ENCODE assay signal across 8 mouse cellular contexts in genomic region chr6:134035490-134036405, GRCm38 (mm10). TPM values are rescaled to one million over a fixed set of nuclear protein-coding genes. Genes with fewer than 3 reads are reported as not detected.
A peak's percentile ranks its signal among the peaks of the same experiment; 100 is the strongest.
DNase-seq lines count a peak whose midpoint lies in the region; ATAC-seq and TF ChIP-seq lines count a peak whose summit lies in the region.

Etv6 (plus strand) TSS chr6:134035700.

- H3K9me3 ChIP-seq in embryonic facial prominence, embryonic 13.5 days = no peaks in the 10 kb centered on the region
- no peaks in the 10 kb centered on the region for H3K9me3 ChIP-seq in limb, embryonic 14.5 days (ENCODE audit: control insufficient read depth, low read length)
- no peaks in the 10 kb centered on the region for H3K9me3 ChIP-seq in midbrain, embryonic 16.5 days (replicated peaks; ENCODE audit: control insufficient read depth, low read length, poor library complexity, severe bottlenecking)

- no peaks in the 10 kb centered on the region for H3K36me3 ChIP-seq in embryonic facial prominence, embryonic 13.5 days
- H3K36me3 ChIP-seq in limb, embryonic 14.5 days (ENCODE audit: control insufficient read depth, insufficient read depth, low read length) = no peaks in the 10 kb centered on the region
- no peaks in the 10 kb centered on the region for H3K36me3 ChIP-seq in midbrain, embryonic 16.5 days (ENCODE audit: control insufficient read depth, insufficient read depth, low read length)

- TF ChIP-seq POLR2A in limb, embryonic 14.5 days (IDR thresholded peaks at IDR 0.05; ENCODE audit: borderline replicate concordance, extremely low read depth, insufficient read depth, insufficient read length) = peak; percentile 23; the same call in 1 of the 2 replicates

- DNase-seq in A20 (ENCODE audit: low read depth, low spot score) = peak; percentile 75
- peak; percentile 84 to 89 for DNase-seq in adrenal gland, postnatal 36 days
- DNase-seq in heart, adult 18-20 months = peak; percentile 85 to 88
- peak; percentile 82 to 85 for DNase-seq in kidney, adult 8-10 months
- peak; percentile 84 for DNase-seq in limb, embryonic 14.5 days (ENCODE audit: low spot score)
- DNase-seq in spleen, postnatal 14 days (ENCODE audit: low spot score in 2 of 2) = peak; percentile 34 to 49

- peaks cover 34% of the 10 kb centered on the region for H3K4me1 ChIP-seq in embryonic facial prominence, embryonic 13.5 days
- H3K4me1 ChIP-seq in limb, embryonic 14.5 days (ENCODE audit: control insufficient read depth, insufficient read depth, low read length) = peaks cover 26% of the 10 kb centered on the region
- peaks cover 34% of the 10 kb centered on the region for H3K4me1 ChIP-seq in midbrain, embryonic 16.5 days (ENCODE audit: control insufficient read depth, insufficient read depth, low read length)

- no peaks in the 10 kb centered on the region for H3K27me3 ChIP-seq in embryonic facial prominence, embryonic 13.5 days
- no peaks in the 10 kb centered on the region for H3K27me3 ChIP-seq in limb, embryonic 14.5 days (ENCODE audit: control insufficient read depth, insufficient read depth, low read length)
- H3K27me3 ChIP-seq in midbrain, embryonic 16.5 days (ENCODE audit: control insufficient read depth, insufficient read depth, low read depth, low read length) = no peaks in the 10 kb centered on the region

- peak within 1 kb of the TSS; percentile 98 for H3K9ac ChIP-seq in embryonic facial prominence, embryonic 13.5 days
- H3K9ac ChIP-seq in limb, embryonic 14.5 days (ENCODE audit: low read depth, low read length, severe bottlenecking) = peak within 1 kb of the TSS; percentile 98
- H3K9ac ChIP-seq in midbrain, embryonic 16.5 days (ENCODE audit: low read depth, low read length) = peak within 1 kb of the TSS; percentile 97

- under 1% methylated on average over 71 of the region's 78 CpGs for WGBS in embryonic facial prominence, embryonic 13.5 days
- under 1% methylated on average over 68 of the region's 78 CpGs for WGBS in limb, embryonic 14.5 days
- under 1% methylated on average over 53 of the region's 78 CpGs for WGBS in midbrain, embryonic 16.5 days

- H3K4me2 ChIP-seq in embryonic facial prominence, embryonic 13.5 days = peak within 1 kb of the TSS; percentile 63
- H3K4me2 ChIP-seq in limb, embryonic 14.5 days (replicated peaks; ENCODE audit: low read depth, low read length, severe bottlenecking) = peak within 1 kb of the TSS; percentile 67
- H3K4me2 ChIP-seq in midbrain, embryonic 16.5 days (ENCODE audit: low read length) = peak within 1 kb of the TSS; percentile 66

- peak within 1 kb of the TSS; percentile 100 for H3K27ac ChIP-seq in embryonic facial prominence, embryonic 13.5 days
- peak within 1 kb of the TSS; percentile 100 for H3K27ac ChIP-seq in limb, embryonic 14.5 days (replicated peaks; ENCODE audit: low read depth, low read length)
- peak within 1 kb of the TSS; percentile 99 for H3K27ac ChIP-seq in midbrain, embryonic 16.5 days (ENCODE audit: low read length)

- peak within 1 kb of the TSS; percentile 78 for H3K4me3 ChIP-seq in embryonic facial prominence, embryonic 13.5 days
- peak within 1 kb of the TSS; percentile 71 for H3K4me3 ChIP-seq in limb, embryonic 14.5 days (replicated peaks; ENCODE audit: low read length)
- H3K4me3 ChIP-seq in midbrain, embryonic 16.5 days (ENCODE audit: low read depth, low read length) = peak within 1 kb of the TSS; percentile 62

- peak; percentile 74 for ATAC-seq in embryonic facial prominence, embryonic 13.5 days (ENCODE audit: insufficient number of reproducible peaks, insufficient read depth, low FRiP score, low TSS enrichment, low read depth)
- ATAC-seq in limb, embryonic 14.5 days (ENCODE audit: low FRiP score, low read depth) = peak; percentile 80
- peak; percentile 76 for ATAC-seq in midbrain, embryonic 16.5 days

RNA-seq across cellular contexts. Expression of gene Etv6, which starts in this region (rescaled TPM):
- total RNA-seq in adrenal gland, postnatal 36 days (2021) = 10 to 100 TPM; 51.3 to 57.6 TPM
- 13.9 and 16.1 TPM in 2 replicates for polyA plus RNA-seq in embryonic facial prominence, embryonic 13.5 days (2015; fragmentation: Nextera tagmentation; extraction: Ambion mirVana)
- 10 to 100 TPM; 11.3 to 12.1 TPM for total RNA-seq in heart, adult 18-20 months (2021)
- 16.5 and 19.9 TPM in 2 replicates for polyA plus RNA-seq in limb, embryonic 14.5 days (2012; rRNA removed)
- polyA plus RNA-seq in limb, embryonic 14.5 days (2014; fragmentation: Nextera tagmentation; extraction: Ambion mirVana) = 13.9 and 14.7 TPM in 2 replicates
- polyA plus RNA-seq in midbrain, embryonic 16.5 days (2015; fragmentation: Nextera tagmentation; extraction: Ambion mirVana) = 3.4 and 3.9 TPM in 2 replicates

Comparison
In these comparisons a context has a peak if more than half of its experiments do, and no peak if none do; other contexts are left out.
1. Peak in every context shown above with its lines: DNase-seq, ATAC-seq, H3K4me3 ChIP-seq and H3K27ac ChIP-seq.
2. RNA of gene Etv6 (total RNA-seq): 51.3 to 57.6 TPM in adrenal gland, postnatal 36 days; 11.3 to 12.1 TPM in heart, adult 18-20 months; every median in the first group is over 4 times any median in the second.